Mouse (Mus musculus) megakaryocyte, embryonic 14.5 days (primary cell): ENCODE data around the gene Esr2.

ENCODE experiments used
- FLI1 ChIP-seq: IDR thresholded peaks from 2 replicates; pipeline ENCODE4 v1.6.1; 2012; ENCODE audit warnings: low read length, inconsistent platforms, mixed read lengths
- GATA1 ChIP-seq: IDR thresholded peaks from 3 replicates; pipeline ENCODE4 v1.6.1; 2012; ENCODE audit warnings: mixed read lengths, low read length, inconsistent platforms, borderline replicate concordance

- no peak for TF ChIP-seq GATA1
- no peak for TF ChIP-seq FLI1
These were observed 13.9 kb upstream of the Esr2 start for GRCm38 (mm10) chr12:76190940-76191339.
